Mouse (Mus musculus) CD4-positive helper T cell, adult 2 months (primary cell): ENCODE results near the gene Lama4.

Experiments used
- DNase-seq: peaks from one replicate; pipeline ENCODE4 v3.0.0-alpha.2; 2012; ENCODE audit warnings: low read depth, missing footprints, low spot score

Gene Lama4

DNA sequence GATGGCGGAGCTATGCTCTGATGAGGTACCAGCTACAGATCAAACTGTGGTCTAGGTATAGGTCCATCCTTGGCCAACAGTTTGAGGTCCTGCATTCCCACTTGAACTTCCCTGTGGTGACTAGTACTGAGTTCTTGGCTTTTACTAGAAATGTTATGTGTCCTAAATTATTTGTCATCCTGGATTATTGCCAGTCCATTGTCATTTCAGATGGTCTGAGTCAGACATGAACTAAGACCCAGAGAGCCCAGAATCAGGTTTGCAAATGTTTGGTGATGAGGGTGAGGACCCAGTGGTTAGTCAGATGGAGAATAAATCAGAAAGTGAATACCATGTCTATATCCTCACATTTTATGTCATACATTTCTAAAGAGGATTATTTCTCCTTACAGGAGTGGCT, 192.0 kb downstream of the Lama4 start:
- no peak for DNase-seq

DNA sequence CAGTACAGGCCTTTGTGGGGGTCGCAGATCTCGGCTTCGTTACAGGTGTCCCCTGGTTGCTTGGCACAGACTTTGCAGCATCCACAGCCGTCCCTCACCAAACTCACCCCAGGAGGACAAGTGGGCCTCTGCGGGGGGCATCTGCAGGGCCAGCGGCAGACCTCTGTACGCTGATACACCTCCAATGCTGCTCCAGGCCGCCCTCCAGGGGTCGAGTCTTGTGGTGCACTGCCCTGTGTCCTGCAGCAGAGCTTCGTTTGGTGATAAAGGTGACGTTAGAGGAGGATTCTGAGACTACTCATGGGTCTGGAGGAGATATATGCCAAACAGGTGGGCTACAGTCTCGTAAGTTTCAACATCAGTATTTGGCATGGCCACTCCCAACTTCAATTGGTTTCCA, 193.0 kb downstream of the Lama4 start:
- no peak for DNase-seq
